Comparison of ENCODE assay signal across 10 mouse cellular contexts in the genomic region with DNA sequence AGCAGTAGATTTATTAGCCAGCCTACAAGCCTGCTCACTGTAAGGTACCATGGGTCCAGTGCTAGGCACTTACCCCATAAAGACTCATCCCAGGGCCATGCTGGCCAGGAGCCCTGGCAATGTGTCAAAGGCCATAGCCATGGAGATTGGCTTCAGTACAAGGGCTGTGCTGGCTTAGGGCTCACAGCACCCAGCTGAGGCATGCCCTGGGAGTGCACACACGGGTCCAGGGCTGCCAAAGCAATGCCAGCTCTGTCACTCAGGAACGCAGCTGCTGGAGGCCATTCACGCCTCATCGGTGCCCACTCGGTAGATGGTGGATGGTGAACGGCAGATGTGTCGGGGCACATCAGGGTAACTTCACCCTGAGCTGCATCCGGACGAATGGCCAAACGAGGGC. TPM values are rescaled to one million over a fixed set of nuclear protein-coding genes. Genes with fewer than 3 reads are reported as not detected.
DNase-seq lines count a peak whose midpoint lies in the region; ATAC-seq and TF ChIP-seq lines count a peak whose summit lies in the region.
"Had no signal": no experiment of that assay in that cellular context is flagged by ENCODE, and none has a peak within 500 bp of the region (broad histone marks: within the 10 kb centered on the region; RNA-seq: fewer than 3 reads in every experiment).

No protein-coding gene starts in this region.

- H3K27me3 ChIP-seq in heart, embryonic 11.5 days (ENCODE audit: control insufficient read depth, insufficient read depth, low read length) = no peaks in the 10 kb centered on the region
- no peaks in the 10 kb centered on the region for H3K27me3 ChIP-seq in thymus, adult 2 months (ENCODE audit: control insufficient read depth, insufficient read depth, low read length)
- H3K27me3 ChIP-seq: embryonic facial prominence, embryonic 15.5 days; liver, embryonic 13.5 days had no signal

- no peak overlapping the region for H3K4me2 ChIP-seq in heart, embryonic 11.5 days
- H3K4me2 ChIP-seq: embryonic facial prominence, embryonic 15.5 days; liver, embryonic 13.5 days had no signal

- no peak overlapping the region for H3K9ac ChIP-seq in heart, embryonic 11.5 days (ENCODE audit: low read depth, low read length)
- H3K9ac ChIP-seq: embryonic facial prominence, embryonic 15.5 days; liver, embryonic 13.5 days had no signal

- no peaks in the 10 kb centered on the region for H3K9me3 ChIP-seq in heart, embryonic 11.5 days (replicated peaks; ENCODE audit: control insufficient read depth, low read length)
- H3K9me3 ChIP-seq: embryonic facial prominence, embryonic 15.5 days; liver, embryonic 13.5 days had no signal

- no peaks in the 10 kb centered on the region for H3K4me1 ChIP-seq in heart, embryonic 11.5 days (ENCODE audit: control insufficient read depth, insufficient read depth, low read length)
- H3K4me1 ChIP-seq in olfactory bulb, adult 2 months (ENCODE audit: control insufficient read depth, insufficient read depth, low read length) = peaks cover 5% of the 10 kb centered on the region; the same call in 1 of the 2 replicates
- no peaks in the 10 kb centered on the region for H3K4me1 ChIP-seq in thymus, adult 2 months (replicated peaks; ENCODE audit: control insufficient read depth, insufficient read depth, low read length)
- H3K4me1 ChIP-seq: liver, embryonic 13.5 days had no signal

- H3K4me3 ChIP-seq in heart, embryonic 11.5 days (ENCODE audit: low read depth, low read length) = no peak overlapping the region
- H3K4me3 ChIP-seq in olfactory bulb, adult 2 months (ENCODE audit: insufficient read depth, low read depth, low read length) = no peak overlapping the region
- H3K4me3 ChIP-seq in thymus, adult 2 months (ENCODE audit: control insufficient read depth, insufficient read depth, low read length) = no peak overlapping the region
- H3K4me3 ChIP-seq: embryonic facial prominence, embryonic 15.5 days; liver, embryonic 13.5 days had no signal

- ATAC-seq in heart, embryonic 11.5 days (replicated peaks; ENCODE audit: insufficient number of reproducible peaks, low FRiP score, low TSS enrichment) = no peak
- no peak for ATAC-seq in inflammation-experienced regulatory T-cells, adult 6 months

- TF ChIP-seq CTCF in olfactory bulb, adult 2 months (IDR thresholded peaks at IDR 0.05; ENCODE audit: insufficient read depth, low read depth, low read length) = no peak
- TF ChIP-seq CTCF in thymus, adult 2 months (IDR thresholded peaks at IDR 0.05; ENCODE audit: borderline replicate concordance, control insufficient read depth, extremely low read depth, insufficient read depth, low read length, poor library complexity) = no peak

- 71% methylated on average over 10 of the region's 10 CpGs for WGBS in heart, embryonic 11.5 days (ENCODE audit: insufficient replicate concordance)
- WGBS in olfactory bulb, adult 2 months = 35% methylated on average over 10 of the region's 10 CpGs
- WGBS in thymus, adult 2 months = 92% methylated on average over 10 of the region's 10 CpGs

- H3K27ac ChIP-seq in heart, embryonic 11.5 days (ENCODE audit: low read depth, low read length) = no peak overlapping the region
- peak overlapping the region; percentile 64; the same call in 1 of the 2 replicates for H3K27ac ChIP-seq in olfactory bulb, adult 2 months (ENCODE audit: insufficient read depth, low read depth, low read length)
- H3K27ac ChIP-seq in thymus, adult 2 months (ENCODE audit: control insufficient read depth, insufficient read depth, low read length) = no peak overlapping the region
- H3K27ac ChIP-seq: embryonic facial prominence, embryonic 15.5 days; liver, embryonic 13.5 days had no signal

- H3K36me3 ChIP-seq in heart, embryonic 11.5 days (ENCODE audit: control insufficient read depth, insufficient read depth, low read length) = no peaks in the 10 kb centered on the region
- no peaks in the 10 kb centered on the region for H3K36me3 ChIP-seq in thymus, adult 2 months (ENCODE audit: control insufficient read depth, insufficient read depth, low read length)
- H3K36me3 ChIP-seq: embryonic facial prominence, embryonic 15.5 days; liver, embryonic 13.5 days had no signal

- DNase-seq in heart, adult 11 months = peak; percentile 98
- peak; percentile 67 to 81 for DNase-seq in adrenal gland, adult 18-20 months (ENCODE audit: low spot score in 2 of 2)
- peak; percentile 85 for DNase-seq in gastrocnemius, adult 18-20 months (ENCODE audit: low spot score)
- peak; percentile 89 for DNase-seq in kidney, postnatal 14 days
- no peak for DNase-seq in thymus, adult 2 months
- DNase-seq: liver, embryonic 13.5 days had no signal

- TF ChIP-seq POLR2A in olfactory bulb, adult 2 months (IDR thresholded peaks at IDR 0.05; ENCODE audit: insufficient read depth, low read depth, low read length) = no peak
- no peak for TF ChIP-seq POLR2A in thymus, adult 2 months (IDR thresholded peaks at IDR 0.05; ENCODE audit: control insufficient read depth, extremely low read depth, insufficient read depth, low read length, poor library complexity)

RNA-seq across cellular contexts. Expression of a gene that starts 6.6 kb away (rescaled TPM):
- 38.6 and 54.6 TPM in 2 replicates for polyA plus RNA-seq in heart, embryonic 11.5 days (2014; fragmentation: Nextera tagmentation; extraction: Ambion mirVana)
- 1,000 to 10,000 TPM; 1,314 to 2,885 TPM for total RNA-seq in adrenal gland, adult 18-20 months (2021)
- 10 to 100 TPM; 10.8 to 10.9 TPM for total RNA-seq in gastrocnemius, adult 18-20 months (2021)
- 219 TPM in 1 of 2 replicates, not detected in the other for polyA plus RNA-seq in olfactory bulb, adult 2 months (2012; ENCODE audit: insufficient read depth, insufficient read length, low replicate concordance, missing spikeins)
- 100 to 1,000 TPM; 203 to 235 (median 209) TPM for polyA plus RNA-seq in inflammation-experienced regulatory T-cells, adult 6 months (2017; shearing (Covaris generic))
- polyA plus RNA-seq in thymus, adult 2 months (2012; rRNA removed) = 269 and 361 TPM in 2 replicates

RNA-seq across cellular contexts. Expression of a gene that starts 50.3 kb away (rescaled TPM):
- 9.7 and 17.5 TPM in 2 replicates for polyA plus RNA-seq in heart, embryonic 11.5 days (2014; fragmentation: Nextera tagmentation; extraction: Ambion mirVana)
- 10 to 100 TPM; 12.4 to 13.8 TPM for total RNA-seq in adrenal gland, adult 18-20 months (2021)
- under 1 TPM; 0.26 to 0.37 TPM for total RNA-seq in gastrocnemius, adult 18-20 months (2021)
- polyA plus RNA-seq in olfactory bulb, adult 2 months (2012; ENCODE audit: insufficient read depth, insufficient read length, low replicate concordance, missing spikeins) = 140 TPM in 1 of 2 replicates, not detected in the other
- 1 to 10 TPM; 1.4 to 3.4 (median 2.8) TPM for polyA plus RNA-seq in inflammation-experienced regulatory T-cells, adult 6 months (2017; shearing (Covaris generic))
- polyA plus RNA-seq in thymus, adult 2 months (2012; rRNA removed) = 1.6 and 2.2 TPM in 2 replicates
